Mouse (Mus musculus): ENCODE data around the gene Cd300ld2. TPM values are rescaled to one million over a fixed set of nuclear protein-coding genes. Genes with fewer than 3 reads are reported as not detected.
A peak's percentile ranks its signal among the peaks of the same experiment; 100 is the strongest.

Gene Cd300ld2
- polyA plus RNA-seq, 1 experiment = not detected

DNA sequence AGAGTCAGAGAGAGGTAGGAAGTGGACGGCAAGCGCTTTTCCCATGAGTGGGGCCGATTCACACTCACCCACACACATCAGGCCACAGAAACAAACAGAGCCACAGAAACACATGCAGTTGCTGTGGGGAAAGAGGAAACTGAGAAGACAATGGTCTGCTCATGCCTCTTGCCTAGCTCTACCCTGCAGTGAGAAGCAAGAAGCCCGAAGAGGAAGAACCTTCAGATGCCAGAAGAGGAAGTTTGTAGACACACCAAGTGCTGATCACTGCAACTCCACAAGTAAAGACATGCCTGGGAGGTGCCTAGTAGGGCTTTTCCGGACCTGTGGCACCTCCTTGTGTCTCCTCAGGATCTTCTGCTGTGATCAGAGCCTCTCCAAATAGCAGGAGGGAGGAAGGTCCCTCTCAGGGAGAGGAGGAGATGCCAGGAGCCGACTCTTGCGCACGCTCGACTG, 47.2 kb downstream of the Cd300ld2 start, which contains the start of gene Cd300c:
Gene Cd300c, minus strand, starts transcription at position 406 of the 456 bp plus-strand sequence.
- Histone ChIP-seq H3K4me3 (replicated peaks; ENCODE audit: insufficient read depth, low read depth, low read length) (no peak within 1 kb of the TSS), H3K4me1 (ENCODE audit: control insufficient read depth, insufficient read depth, low read length) (no peaks in the 10 kb centered on the region; the same call in 1 of the 2 replicates), H3K27me3 (ENCODE audit: control insufficient read depth, insufficient read depth, low read length) (no peaks in the 10 kb centered on the region), H3K27ac (ENCODE audit: insufficient read depth, low read length) (no peak within 1 kb of the TSS)
- TF ChIP-seq CTCF (IDR thresholded peaks at IDR 0.05; ENCODE audit: borderline replicate concordance, insufficient read depth, low read depth, low read length) (no peak), POLR2A (IDR thresholded peaks at IDR 0.05; ENCODE audit: borderline replicate concordance, insufficient read depth, low read length) (no peak)
- 74% methylated on average over 9 of the region's 9 CpGs for WGBS
- no peak for DNase-seq

DNA sequence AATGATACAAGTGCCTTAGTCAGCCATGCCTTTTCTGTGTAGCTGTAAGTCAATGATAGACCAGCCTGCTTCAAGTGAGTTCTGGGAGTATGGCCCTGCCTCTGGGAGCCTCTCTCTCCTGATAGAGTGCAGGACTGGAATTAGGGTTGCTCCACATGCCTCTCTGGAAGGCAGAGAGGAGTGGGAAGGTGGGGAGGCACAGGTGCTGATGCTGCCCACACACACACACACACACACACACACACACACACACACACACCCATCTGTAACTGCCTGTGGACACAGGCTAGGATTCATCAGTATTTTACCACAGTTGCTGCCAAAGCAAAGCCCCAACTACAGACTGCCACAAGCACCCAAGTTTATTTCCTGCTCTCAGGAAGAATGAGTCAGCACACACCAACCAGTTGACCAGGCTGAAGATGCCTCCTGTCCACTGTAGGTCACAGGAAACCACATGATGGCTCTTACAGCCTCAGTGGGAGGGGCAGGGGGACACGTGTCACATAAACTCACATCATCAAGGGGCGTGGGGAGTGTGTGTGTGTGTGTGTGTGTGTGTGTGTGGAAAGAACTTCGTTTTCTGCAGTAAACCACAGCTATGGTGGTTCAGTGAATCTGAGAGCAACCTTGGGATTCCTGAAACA, 50.7 kb downstream of the Cd300ld2 start:
- Histone ChIP-seq H3K27me3 (ENCODE audit: control insufficient read depth, insufficient read depth, low read length) (no peaks in the 10 kb centered on the region), H3K27ac (ENCODE audit: insufficient read depth, low read length) (no peak overlapping the region), H3K4me3 (replicated peaks; ENCODE audit: insufficient read depth, low read depth, low read length) (no peak overlapping the region), H3K4me1 (ENCODE audit: control insufficient read depth, insufficient read depth, low read length) (peaks cover 2% of the 10 kb centered on the region)
- TF ChIP-seq POLR2A (IDR thresholded peaks at IDR 0.05; ENCODE audit: borderline replicate concordance, insufficient read depth, low read length) (no peak), CTCF (IDR thresholded peaks at IDR 0.05; ENCODE audit: borderline replicate concordance, insufficient read depth, low read depth, low read length) (no peak)
- peak in 1 of 2 experiments; percentile 25 for DNase-seq
- 45% methylated on average over 3 of the region's 3 CpGs for WGBS

DNA sequence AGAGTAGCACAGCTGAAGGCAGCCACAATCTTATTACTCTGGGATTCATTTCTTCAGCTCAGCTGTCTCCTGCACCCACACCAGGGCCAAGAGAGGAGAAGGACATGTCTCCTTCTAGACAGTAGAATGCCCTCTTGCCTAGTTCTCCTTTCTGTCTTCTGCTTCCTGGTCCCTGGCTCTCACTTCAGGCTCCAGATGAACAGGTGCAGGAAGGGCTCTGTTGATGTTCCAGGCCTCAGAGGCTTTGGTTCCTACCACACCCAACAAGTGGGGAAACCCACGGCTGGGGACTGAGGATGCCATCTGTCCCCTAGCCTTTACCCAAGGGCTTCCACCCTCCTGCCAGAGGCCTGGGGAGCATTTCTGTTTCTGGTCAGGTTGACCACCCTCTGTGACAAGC, 55.6 kb downstream of the Cd300ld2 start:
- peaks cover 5% of the 10 kb centered on the region for H3K4me1 ChIP-seq (ENCODE audit: control insufficient read depth, insufficient read depth, low read length)
- no peak overlapping the region for H3K27ac ChIP-seq (ENCODE audit: insufficient read depth, low read length)
- DNase-seq = peak in 1 of 2 experiments; percentile 23
- no peaks in the 10 kb centered on the region for H3K27me3 ChIP-seq (ENCODE audit: control insufficient read depth, insufficient read depth, low read length)
- no peak for TF ChIP-seq CTCF (IDR thresholded peaks at IDR 0.05; ENCODE audit: borderline replicate concordance, insufficient read depth, low read depth, low read length)
- no peak for TF ChIP-seq POLR2A (IDR thresholded peaks at IDR 0.05; ENCODE audit: borderline replicate concordance, insufficient read depth, low read length)
- WGBS = 15% methylated on average over 1 of the region's 1 CpGs
- H3K4me3 ChIP-seq (replicated peaks; ENCODE audit: insufficient read depth, low read depth, low read length) = no peak overlapping the region

Other genes with a start within 250 kb of the Cd300ld2 start
- gene Btbd17, start 220.2 kb downstream of the Cd300ld2 start, polyA plus RNA-seq (2012; rRNA removed) = 78.3 and 81.3 TPM in 2 replicates
- 0.29 and 0.64 TPM in 2 replicates for gene Gpr142, start 217.3 kb downstream of the Cd300ld2 start, polyA plus RNA-seq (2012; rRNA removed)
- gene Gprc5c, start 165.0 kb downstream of the Cd300ld2 start, polyA plus RNA-seq (2012; rRNA removed) = 62.9 and 71.8 TPM in 2 replicates
- gene Cd300a, start 126.2 kb downstream of the Cd300ld2 start, polyA plus RNA-seq (2012; rRNA removed) = 5.2 and 6.5 TPM in 2 replicates
- 0.44 and 0.71 TPM in 2 replicates for gene Cd300lb, start 81.8 kb downstream of the Cd300ld2 start, polyA plus RNA-seq (2012; rRNA removed)
- gene Cd300c, start 47.0 kb downstream of the Cd300ld2 start, polyA plus RNA-seq (2012; rRNA removed) = 0.18 TPM in 1 of 2 replicates, not detected in the other
- 0.11 and 0.13 TPM in 2 replicates for gene Cd300ld, start 26.3 kb downstream of the Cd300ld2 start, polyA plus RNA-seq (2012; rRNA removed)
- gene Cd300c2, start 14.3 kb downstream of the Cd300ld2 start, polyA plus RNA-seq (2012; rRNA removed) = 2.3 and 3.2 TPM in 2 replicates
- 0.49 and 0.59 TPM in 2 replicates for gene Cd300ld4, start 10.8 kb upstream of the Cd300ld2 start, polyA plus RNA-seq (2012; rRNA removed)
- 0.44 and 0.84 TPM in 2 replicates for gene Cd300ld5, start 21.6 kb upstream of the Cd300ld2 start, polyA plus RNA-seq (2012; rRNA removed)
- 1.7 TPM in 2 replicates for gene Cd300ld3, start 32.2 kb upstream of the Cd300ld2 start, polyA plus RNA-seq (2012; rRNA removed)
- 0.11 and 0.24 TPM in 2 replicates for gene Cd300e, start 46.0 kb upstream of the Cd300ld2 start, polyA plus RNA-seq (2012; rRNA removed)
- gene Rab37, start 75.2 kb upstream of the Cd300ld2 start, polyA plus RNA-seq (2012; rRNA removed) = 40.2 and 44.4 TPM in 2 replicates
- gene Cd300lf, start 117.8 kb upstream of the Cd300ld2 start, polyA plus RNA-seq (2012; rRNA removed) = 0.57 and 0.72 TPM in 2 replicates
- gene Slc9a3r1, start 147.1 kb upstream of the Cd300ld2 start, polyA plus RNA-seq (2012; rRNA removed) = 87.2 and 87.9 TPM in 2 replicates
- gene Tmem104, start 171.3 kb upstream of the Cd300ld2 start, polyA plus RNA-seq (2012; rRNA removed) = 12.5 and 13.3 TPM in 2 replicates
- 30.8 and 37.5 TPM in 2 replicates for gene Nat9, start 171.7 kb upstream of the Cd300ld2 start, polyA plus RNA-seq (2012; rRNA removed)

Data from cerebellum, adult 2 months (tissue).